Mouse (Mus musculus) kidney, adult 2 months (tissue): ENCODE measurements around the gene Stk38l.

Experiments
- CTCF ChIP-seq: fragments of 200-500 bp; conservative IDR thresholded peaks from 2 replicates; pipeline ENCODE4 v1.5.1; 2011; ENCODE audit warnings: low read depth, mild to moderate bottlenecking, control low read depth, low read length, moderate library complexity, mixed read lengths; ENCODE audit not compliant: insufficient read depth, insufficient read length
- POLR2A ChIP-seq: fragments of 200-500 bp; IDR thresholded peaks from one replicate; pipeline ENCODE4 v1.6.1; 2011; ENCODE audit warnings: low read depth, low read length, control low read depth

GRCm38 (mm10) chr6:146760022-146760421 lies 35.2 kb downstream of the Stk38l start:
- TF ChIP-seq CTCF (no peak), POLR2A (no peak)
